Mouse (Mus musculus) kidney, adult 2 months (tissue): ENCODE measurements at regions not wholly inside any gene's neighbourhood (a gene's known extent, or its start where the extent isn't known, plus 50 kb on each side); places are given as distances from the start of the nearest gene placed in this dataset.
A peak's percentile ranks its signal among the peaks of the same experiment; 100 is the strongest.

Experiments used
- DNase-seq: peaks from one replicate; pipeline ENCODE4 v3.0.0; 2021
- H3K27ac ChIP-seq: fragments of 200-500 bp; 2 replicates; pipeline ENCODE4 v1.5.1; 2012; ENCODE audit warnings: low read depth, low read length, control low read depth, inconsistent platforms; ENCODE audit not compliant: insufficient read depth
- H3K27me3 ChIP-seq: fragments of 200-500 bp; replicated peaks from 2 replicates; pipeline ENCODE4 v1.6.1; 2012; ENCODE audit warnings: mild to moderate bottlenecking, moderate library complexity, low read length, inconsistent platforms; ENCODE audit not compliant: control insufficient read depth, insufficient read depth
- H3K36me3 ChIP-seq: fragments of 200-500 bp; 2 replicates; pipeline ENCODE4 v1.6.1; 2012; ENCODE audit warnings: mild to moderate bottlenecking, moderate library complexity, low read length, inconsistent platforms; ENCODE audit not compliant: control insufficient read depth, insufficient read depth
- H3K4me1 ChIP-seq: fragments of 200-500 bp; 2 replicates; pipeline ENCODE4 v1.6.1; 2011; ENCODE audit warnings: low read length; ENCODE audit not compliant: control insufficient read depth, insufficient read depth
- H3K4me3 ChIP-seq: fragments of 200-500 bp; 2 replicates; pipeline ENCODE4 v1.5.1; 2011; ENCODE audit warnings: mild to moderate bottlenecking, low read depth, low read length, control low read depth; ENCODE audit not compliant: insufficient read depth
- CTCF ChIP-seq: fragments of 200-500 bp; conservative IDR thresholded peaks from 2 replicates; pipeline ENCODE4 v1.5.1; 2011; ENCODE audit warnings: low read depth, mild to moderate bottlenecking, control low read depth, low read length, moderate library complexity, mixed read lengths; ENCODE audit not compliant: insufficient read depth, insufficient read length
- POLR2A ChIP-seq: fragments of 200-500 bp; IDR thresholded peaks from one replicate; pipeline ENCODE4 v1.6.1; 2011; ENCODE audit warnings: low read depth, low read length, control low read depth
- WGBS: fragments of 180-500 bp; shearing (Covaris S2); methylation state at CpG from one replicate; pipeline ENCODE4 v1.1.7; 2018; 5-methylcytosine and 5-hydroxymethylcytosine counted together

DNA sequence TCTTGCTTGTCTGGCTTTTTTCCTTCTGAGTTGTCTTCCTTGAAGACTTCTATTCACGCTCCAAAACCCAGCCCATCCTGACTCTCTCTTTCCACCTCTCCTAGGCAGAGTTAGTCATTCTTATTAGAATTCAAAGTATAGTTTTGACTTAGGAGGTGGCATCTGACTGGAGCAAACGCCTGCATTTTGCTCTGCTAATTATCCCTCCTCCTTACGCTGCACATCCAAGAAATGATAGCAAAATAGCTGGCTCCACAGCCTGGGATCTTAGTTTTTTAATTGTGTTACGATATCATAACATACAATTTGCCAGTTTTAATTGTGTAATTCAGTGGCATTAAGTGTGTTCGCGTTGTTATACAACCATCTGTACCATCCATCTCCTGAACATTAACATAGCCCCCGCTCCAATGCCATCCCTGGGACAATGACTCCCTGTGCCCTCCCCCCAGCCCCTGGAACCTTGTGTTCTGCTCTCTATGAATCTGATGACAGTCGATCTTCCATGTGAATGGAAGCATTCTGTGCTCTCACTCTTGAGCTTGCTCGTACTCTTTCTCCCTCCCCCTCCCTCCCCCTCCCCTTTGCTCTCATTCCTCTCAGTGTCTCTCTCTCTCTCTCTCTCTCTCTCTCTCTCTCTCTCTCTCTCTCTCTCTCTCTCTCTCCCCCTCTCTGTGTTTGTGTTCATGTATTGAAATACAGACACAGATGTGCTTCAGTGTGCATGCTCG, 122.6 kb upstream of the Csf3r start:
- Histone ChIP-seq H3K27me3 (no peaks in the 10 kb centered on the region), H3K27ac (no peak overlapping the region), H3K4me1 (no peaks in the 10 kb centered on the region), H3K4me3 (no peak overlapping the region), H3K36me3 (no peaks in the 10 kb centered on the region)
- TF ChIP-seq CTCF (no peak), POLR2A (no peak)
- WGBS = 71% methylated on average over 10 of the region's 10 CpGs
- DNase-seq = no peak

DNA sequence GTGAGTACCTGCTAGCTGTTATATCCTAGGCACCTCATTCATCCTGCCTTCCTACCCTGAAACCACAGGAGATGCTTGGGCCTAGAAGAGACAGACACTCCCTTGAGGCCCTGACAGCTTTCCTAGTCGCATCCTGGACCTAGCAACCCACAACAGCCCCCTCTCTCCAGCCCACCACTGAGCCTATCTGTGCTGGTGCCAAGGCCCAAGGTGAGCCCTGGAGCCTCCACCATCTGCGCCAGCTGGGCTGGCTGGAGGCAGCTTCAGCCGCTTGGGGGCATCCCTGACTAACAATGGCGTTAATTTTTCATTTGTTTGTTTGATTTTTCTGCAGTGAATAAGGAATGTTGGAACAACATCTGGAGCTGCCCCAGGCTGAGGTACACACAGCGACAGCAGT, 118.1 kb upstream of the Csf3r start:
- Histone ChIP-seq H3K27me3 (no peaks in the 10 kb centered on the region), H3K36me3 (no peaks in the 10 kb centered on the region), H3K27ac (no peak overlapping the region), H3K4me3 (no peak overlapping the region), H3K4me1 (no peaks in the 10 kb centered on the region)
- TF ChIP-seq CTCF = no peak
- no peak for TF ChIP-seq POLR2A
- no peak for DNase-seq
- 81% methylated on average over 5 of the region's 5 CpGs for WGBS

DNA sequence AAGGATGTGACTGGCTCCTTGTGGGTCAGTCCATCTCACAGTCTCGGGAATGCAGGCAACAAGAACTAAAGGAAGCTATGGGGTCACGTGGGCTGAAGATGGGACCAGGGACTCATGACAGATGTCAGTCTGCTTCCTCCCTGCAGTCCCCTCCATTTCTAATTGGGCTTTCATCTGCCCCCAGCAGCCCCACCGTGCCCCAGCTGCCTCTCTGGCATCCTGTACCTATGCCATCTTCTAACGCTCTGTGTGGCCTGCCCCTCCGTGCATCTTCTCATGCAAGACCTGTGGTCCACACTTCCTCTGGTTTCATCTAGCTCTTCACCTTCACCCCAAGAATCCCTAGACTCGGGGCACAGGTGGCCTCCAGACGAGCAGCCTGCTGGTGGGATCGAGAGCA, 115.4 kb upstream of the Csf3r start:
- Histone ChIP-seq H3K27me3 (no peaks in the 10 kb centered on the region), H3K4me1 (no peaks in the 10 kb centered on the region), H3K36me3 (no peaks in the 10 kb centered on the region), H3K27ac (no peak overlapping the region), H3K4me3 (no peak overlapping the region)
- TF ChIP-seq CTCF (no peak), POLR2A (no peak)
- WGBS = 88% methylated on average over 8 of the region's 8 CpGs
- no peak for DNase-seq

DNA sequence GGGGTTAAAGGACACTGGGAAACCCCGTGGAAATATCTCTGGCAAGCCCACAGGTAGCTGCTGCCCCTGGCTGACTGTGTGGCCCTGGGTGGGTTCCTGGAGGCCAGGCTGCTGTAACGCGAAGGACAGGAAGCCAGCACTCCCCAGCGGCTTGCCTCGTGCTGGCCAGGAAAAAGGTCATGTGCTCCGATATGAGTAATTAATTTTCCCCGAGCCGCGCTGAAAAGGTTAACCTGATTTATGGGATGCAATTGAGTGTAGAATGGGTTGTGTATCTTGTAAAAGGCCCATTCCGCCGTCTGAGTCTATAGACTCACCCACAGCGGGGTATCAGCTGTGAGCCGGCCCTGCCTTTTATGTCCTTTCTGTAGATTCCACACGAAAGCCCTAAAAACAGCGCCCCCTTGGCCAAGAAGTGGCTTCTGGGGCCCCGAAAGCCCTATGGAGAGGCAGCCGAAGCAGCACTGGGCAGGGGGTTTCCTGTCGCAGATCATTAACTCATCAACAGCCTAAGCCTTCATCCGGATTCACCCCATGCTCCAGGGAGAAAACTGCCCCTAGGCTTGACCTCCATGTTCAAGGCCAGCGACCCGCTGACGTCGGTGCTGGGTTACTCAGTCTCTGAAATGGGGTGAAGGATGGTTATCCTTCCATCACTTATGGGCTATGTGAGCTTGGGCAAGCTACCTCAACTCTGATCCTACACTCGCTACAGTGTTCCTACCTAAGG, 112.6 kb upstream of the Csf3r start:
- Histone ChIP-seq H3K36me3 (no peaks in the 10 kb centered on the region), H3K4me3 (no peak overlapping the region), H3K27ac (no peak overlapping the region), H3K4me1 (no peaks in the 10 kb centered on the region), H3K27me3 (no peaks in the 10 kb centered on the region)
- TF ChIP-seq POLR2A = no peak
- no peak for TF ChIP-seq CTCF
- peak; percentile 52 for DNase-seq
- 7% methylated on average over 24 of the region's 24 CpGs for WGBS

DNA sequence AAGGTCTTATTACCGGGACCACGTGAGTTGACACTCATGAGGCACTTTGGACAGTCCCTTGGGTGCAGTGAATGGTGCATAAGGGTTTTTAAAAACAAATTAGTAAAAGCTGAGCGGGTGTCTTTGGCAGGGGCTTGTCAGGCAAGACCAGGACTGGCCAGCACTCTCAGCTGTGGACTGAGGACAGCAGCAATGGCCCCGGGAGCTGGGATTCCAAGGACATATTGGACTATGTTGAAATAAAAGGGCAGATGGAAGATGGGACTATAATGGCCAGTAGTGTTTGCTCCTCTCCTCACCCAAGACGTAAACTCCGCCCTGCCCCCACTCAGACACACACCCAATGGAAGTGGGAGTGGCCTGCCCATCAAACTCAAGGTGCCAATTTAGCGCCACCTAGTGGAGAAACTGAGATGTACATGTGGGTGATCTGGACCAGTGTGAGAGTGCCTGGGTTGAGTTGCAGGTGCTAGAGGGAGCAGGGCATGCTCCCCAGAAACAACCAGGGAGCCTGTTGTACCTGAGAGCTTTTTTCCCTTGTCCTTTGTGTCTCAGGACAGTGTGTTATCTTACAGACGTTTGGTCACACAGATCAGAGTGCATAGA, 111.8 kb upstream of the Csf3r start:
- peak; percentile 61 for DNase-seq
- Histone ChIP-seq H3K36me3 (no peaks in the 10 kb centered on the region), H3K4me3 (no peak overlapping the region), H3K27ac (no peak overlapping the region), H3K27me3 (no peaks in the 10 kb centered on the region), H3K4me1 (no peaks in the 10 kb centered on the region)
- 20% methylated on average over 8 of the region's 8 CpGs for WGBS
- TF ChIP-seq POLR2A = no peak
- peak; percentile 58 for TF ChIP-seq CTCF

DNA sequence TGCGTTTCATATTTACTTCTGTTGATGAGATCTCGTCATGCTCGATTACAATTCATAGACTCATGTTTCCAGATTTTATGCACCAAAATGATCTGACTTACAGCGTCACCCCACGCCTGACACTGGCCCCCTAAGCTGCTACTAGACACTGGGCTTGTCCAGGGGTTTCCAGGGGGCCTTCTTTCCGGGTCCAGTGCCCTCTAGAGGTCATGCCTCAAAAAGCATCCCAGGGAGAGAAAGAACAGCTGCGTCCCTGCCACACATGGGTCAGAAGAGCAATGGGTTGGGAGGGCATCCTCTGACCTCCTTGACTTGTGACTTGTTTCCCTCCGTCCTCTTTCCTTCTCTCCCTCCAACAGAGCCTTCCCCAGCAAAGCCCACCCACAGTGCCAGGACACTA, 109.2 kb upstream of the Csf3r start:
- Histone ChIP-seq H3K4me1 (no peaks in the 10 kb centered on the region), H3K36me3 (no peaks in the 10 kb centered on the region), H3K4me3 (no peak overlapping the region), H3K27ac (no peak overlapping the region), H3K27me3 (no peaks in the 10 kb centered on the region)
- no peak for DNase-seq
- 0 out of 2 replicates have a peak, but pooled peaks have one; percentile 22 for TF ChIP-seq CTCF
- no peak for TF ChIP-seq POLR2A
- 43% methylated on average over 8 of the region's 8 CpGs for WGBS

DNA sequence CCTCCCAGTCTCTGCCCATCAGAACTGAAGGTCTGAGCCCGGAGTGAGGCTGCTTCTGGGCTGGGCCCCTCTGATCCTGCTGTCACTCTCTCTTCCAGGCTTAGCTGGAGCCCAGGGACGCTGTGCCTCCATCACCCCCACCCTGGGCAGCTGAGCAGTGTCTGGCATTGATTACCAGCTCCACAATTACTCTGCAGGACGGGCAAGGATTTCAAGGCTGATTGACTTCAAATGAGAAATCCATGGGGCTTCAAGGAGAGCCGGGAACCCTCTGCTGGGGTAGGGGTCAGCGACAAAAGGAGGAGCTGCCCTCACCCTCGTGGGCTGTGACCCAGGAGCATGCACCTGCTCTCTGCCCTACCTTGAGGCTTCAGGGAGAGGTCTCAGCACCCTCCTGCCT, 107.1 kb upstream of the Csf3r start:
- TF ChIP-seq POLR2A = no peak
- no peak for TF ChIP-seq CTCF
- H3K4me3 ChIP-seq = no peak overlapping the region
- DNase-seq = no peak
- H3K36me3 ChIP-seq = no peaks in the 10 kb centered on the region
- no peaks in the 10 kb centered on the region for H3K4me1 ChIP-seq
- no peaks in the 10 kb centered on the region for H3K27me3 ChIP-seq
- WGBS = 30% methylated on average over 6 of the region's 6 CpGs
- H3K27ac ChIP-seq = no peak overlapping the region
